Mouse (Mus musculus): ENCODE measurements around the gene Aldh1b1. TPM values are rescaled to one million over a fixed set of nuclear protein-coding genes. Genes with fewer than 3 reads are reported as not detected.

Aldh1b1 gene
- 10 to 100 TPM; 27.9 to 28.0 TPM for total RNA-seq (2021)

DNA sequence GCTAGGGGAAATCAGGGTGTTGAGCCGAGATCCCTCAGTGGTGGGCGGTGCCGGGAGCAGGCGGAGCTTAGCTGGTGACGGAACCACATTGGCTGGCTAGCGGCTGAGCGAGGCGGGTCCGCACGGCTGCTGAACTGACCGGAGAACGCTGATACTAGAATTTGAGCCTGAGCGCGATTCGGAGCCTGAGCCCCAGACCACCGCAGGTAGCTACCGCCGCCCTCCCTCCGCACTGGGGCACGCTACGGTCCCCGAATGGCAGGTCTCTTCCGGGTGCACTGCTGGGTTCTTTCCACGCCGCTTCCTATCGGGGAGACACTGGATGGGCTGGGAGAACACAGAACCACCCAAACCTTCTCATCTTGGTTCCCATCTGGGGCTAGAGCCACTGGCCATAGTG is at the start of gene Aldh1b1:
Gene Aldh1b1 (plus strand): TSS at position 59 of the 400 bp plus-strand sequence.
- DNase-seq, result peak; percentile 76
- intact Hi-C loops (cut with DNase I), result no loop called here

DNA sequence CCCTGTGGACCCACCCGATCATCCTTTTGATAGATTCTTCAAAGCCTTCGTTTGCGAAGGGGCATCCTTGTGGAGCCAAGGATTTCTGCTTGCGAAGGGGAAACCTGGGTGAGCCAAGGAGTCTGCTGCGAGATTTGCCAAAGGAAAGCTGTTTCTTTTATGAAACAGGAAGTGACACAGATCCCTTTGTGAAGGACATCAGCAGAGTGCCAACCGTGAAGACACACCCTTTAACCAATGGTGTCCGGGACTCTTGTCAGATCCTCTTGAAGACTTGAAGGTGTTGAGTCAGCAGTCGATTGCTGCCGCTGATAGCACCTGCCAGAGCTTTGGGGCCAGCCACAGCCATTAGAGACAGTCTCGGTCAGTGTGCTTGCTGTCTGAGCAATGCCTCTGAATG is 49.4 kb upstream of the Aldh1b1 start:
- DNase-seq, result no peak
- intact Hi-C loops (cut with DNase I), result no loop called here

DNA sequence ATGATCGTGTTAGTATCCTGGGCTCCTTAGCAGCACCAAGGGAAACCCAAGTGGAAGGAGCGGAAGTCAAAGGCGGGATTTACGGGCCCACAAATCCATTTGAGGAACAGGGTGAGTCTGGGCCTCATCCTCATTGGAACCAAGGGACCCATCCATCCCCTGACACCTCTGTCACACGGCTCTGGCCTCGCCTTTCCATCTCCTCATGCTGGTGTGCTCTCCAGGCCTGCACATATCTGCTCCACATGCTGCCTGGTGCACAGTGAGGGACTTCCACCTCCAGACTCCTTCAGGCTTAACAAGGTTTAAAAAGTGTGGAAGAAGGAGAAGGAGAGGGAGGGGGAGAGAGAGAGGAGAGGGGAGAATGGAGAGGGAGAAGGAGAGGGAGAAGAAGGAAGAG is 48.3 kb upstream of the Aldh1b1 start:
- intact Hi-C loops (cut with DNase I), result no loop called here
- DNase-seq, result no peak

DNA sequence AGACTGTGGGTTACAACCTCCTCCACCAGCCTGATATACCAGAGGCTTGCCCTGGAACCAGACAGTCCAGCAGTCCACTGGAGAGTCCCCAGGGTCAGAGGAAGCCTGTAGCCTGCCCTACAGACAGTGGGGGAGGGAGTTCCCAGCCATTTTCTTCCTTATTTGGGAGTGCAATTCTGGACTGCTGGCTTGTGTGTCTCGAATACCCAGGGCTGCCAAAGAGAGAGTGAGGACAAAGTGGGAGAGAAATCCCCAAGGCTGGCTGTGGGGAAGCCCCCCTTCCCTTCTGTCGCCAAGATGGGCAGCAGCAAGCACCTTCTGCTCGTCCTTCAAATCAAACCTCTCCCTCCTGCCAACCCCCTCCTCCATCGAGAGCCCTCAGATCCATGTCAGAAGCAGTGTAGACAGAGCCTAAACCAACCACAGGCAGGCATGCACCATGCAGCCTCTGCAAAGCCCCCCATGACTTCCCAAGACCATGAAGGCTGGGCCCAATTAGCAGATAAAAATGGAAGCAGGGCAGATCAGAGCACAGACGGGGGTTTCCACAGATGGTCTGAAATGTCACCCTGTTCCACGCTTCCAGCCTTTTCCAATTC is 45.5 kb upstream of the Aldh1b1 start:
- peak; percentile 72 for DNase-seq
- intact Hi-C loops (cut with DNase I), result no loop called here

DNA sequence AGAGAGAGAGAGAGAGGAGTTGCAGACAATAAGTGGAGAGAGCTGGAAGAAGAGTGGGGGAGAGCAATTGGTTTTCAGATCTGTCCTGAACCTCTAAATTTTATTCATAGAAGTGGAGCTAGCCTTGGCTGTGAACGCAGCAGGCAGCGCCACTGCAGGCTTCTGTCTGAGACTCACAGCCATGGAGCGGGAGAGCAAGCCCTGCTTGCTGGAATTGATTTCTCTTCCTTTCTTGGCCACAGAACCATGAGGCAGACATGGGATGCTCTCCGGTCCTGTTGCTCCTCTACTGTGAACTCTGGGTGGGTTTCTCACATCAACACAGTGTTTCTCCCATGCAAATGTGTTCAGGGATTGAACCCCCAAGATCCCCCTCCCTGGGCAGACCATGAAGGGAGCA is 44.7 kb upstream of the Aldh1b1 start:
- intact Hi-C loops (cut with DNase I), result no loop called here
- DNase-seq, result no peak

DNA sequence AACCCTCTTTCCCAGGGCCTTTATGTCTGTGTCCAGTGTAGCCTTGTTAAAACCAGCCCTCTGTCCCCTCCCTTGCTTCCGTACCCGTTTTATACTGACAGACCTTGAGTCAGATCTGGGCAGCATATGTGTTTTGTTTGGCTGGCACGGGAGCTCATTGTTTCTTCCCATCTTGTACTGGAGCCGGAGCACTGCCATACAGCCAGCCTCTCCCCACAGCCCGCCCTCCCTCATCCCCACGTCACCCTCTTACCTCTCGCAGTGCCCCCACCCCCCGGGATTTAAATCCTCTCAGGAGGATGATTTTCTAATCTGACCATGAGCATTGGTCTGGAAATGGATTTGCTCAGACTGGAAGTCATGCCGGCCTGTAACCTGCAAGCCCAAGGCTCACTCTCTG is 43.7 kb upstream of the Aldh1b1 start:
- intact Hi-C loops (cut with DNase I), result no loop called here
- DNase-seq, result peak; percentile 52

DNA sequence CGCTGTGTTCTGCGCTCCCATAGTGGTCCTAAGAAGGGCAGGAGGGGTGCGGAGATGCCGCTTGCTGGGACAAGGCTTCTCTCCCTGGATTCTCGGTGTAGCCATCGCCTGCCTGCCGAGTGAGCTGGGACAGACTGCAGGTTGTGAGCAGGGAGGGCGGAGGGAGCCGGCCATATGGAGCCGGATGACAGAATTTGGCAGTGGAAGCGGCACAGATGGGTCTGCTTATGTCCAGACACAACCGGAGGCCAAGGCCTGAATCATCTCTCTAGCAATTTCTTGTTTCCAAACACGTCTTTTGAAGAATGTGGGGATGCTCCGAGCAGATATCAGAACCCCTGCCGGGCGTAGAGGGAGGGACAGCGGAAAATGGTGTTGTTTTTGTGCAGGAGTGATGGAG is 42.9 kb upstream of the Aldh1b1 start:
- intact Hi-C loops (cut with DNase I), result no loop called here
- peak; percentile 92 for DNase-seq

DNA sequence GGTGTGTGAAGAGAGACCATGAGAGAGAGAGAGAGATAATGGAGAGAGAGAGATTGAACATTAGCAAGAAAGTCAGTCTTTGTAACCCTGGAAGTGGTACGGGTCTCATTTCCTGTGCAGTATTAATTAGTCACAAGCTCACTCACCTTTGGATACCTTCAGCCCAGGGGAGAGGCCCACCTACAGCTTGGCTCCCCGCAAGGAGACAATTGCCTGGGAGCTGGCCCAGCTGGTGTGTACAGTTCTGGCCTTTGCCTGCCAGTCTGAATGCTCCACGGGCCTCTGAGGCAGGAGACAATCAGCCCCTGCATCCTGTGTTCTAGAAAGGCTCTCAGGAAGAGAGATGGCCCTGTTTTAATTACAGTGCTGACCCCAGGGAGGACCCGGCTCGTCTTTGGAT is 40.9 kb upstream of the Aldh1b1 start:
- no peak for DNase-seq
- intact Hi-C loops (cut with DNase I), result no loop called here

DNA sequence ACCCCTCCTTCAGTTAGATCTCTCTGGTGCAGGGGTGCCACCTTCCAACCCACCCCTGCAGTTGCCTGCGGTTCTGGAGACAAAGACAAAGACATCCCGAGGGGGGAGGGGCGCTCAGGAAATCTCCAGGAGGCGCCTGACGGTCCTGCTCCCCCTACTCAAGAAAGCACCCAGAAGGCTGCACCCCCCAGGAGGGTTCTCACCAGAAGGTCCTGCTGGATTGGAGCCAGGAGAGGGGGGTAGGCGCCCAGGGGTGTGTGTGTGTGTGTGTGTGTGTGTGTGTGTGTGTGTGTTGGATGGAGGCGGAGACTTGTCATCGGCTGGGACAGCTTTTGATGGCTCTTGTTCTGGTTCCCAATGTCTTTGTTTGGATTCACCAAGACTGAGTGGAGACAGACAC is 39.4 kb upstream of the Aldh1b1 start:
- DNase-seq, result no peak
- intact Hi-C loops (cut with DNase I), result no loop called here

DNA sequence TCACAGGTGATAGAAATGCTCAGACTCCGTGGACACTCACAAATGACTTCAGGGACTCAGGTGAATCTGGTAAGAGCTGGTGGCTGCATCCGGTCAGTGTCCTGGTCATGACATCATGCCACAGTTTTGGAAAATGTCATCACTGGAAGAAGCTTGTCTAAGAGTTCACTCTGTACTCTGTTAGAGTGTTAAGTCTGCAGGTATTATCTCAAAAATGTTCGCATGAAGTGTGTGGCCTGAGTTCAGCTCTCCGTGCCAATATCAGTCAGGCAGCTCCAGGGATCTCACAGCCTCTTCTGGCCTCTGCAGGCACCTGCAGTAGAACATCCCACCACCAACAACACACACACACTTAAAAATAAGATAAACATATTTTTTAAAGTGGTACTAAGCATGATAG is 36.2 kb upstream of the Aldh1b1 start:
- intact Hi-C loops (cut with DNase I), result no loop called here

DNA sequence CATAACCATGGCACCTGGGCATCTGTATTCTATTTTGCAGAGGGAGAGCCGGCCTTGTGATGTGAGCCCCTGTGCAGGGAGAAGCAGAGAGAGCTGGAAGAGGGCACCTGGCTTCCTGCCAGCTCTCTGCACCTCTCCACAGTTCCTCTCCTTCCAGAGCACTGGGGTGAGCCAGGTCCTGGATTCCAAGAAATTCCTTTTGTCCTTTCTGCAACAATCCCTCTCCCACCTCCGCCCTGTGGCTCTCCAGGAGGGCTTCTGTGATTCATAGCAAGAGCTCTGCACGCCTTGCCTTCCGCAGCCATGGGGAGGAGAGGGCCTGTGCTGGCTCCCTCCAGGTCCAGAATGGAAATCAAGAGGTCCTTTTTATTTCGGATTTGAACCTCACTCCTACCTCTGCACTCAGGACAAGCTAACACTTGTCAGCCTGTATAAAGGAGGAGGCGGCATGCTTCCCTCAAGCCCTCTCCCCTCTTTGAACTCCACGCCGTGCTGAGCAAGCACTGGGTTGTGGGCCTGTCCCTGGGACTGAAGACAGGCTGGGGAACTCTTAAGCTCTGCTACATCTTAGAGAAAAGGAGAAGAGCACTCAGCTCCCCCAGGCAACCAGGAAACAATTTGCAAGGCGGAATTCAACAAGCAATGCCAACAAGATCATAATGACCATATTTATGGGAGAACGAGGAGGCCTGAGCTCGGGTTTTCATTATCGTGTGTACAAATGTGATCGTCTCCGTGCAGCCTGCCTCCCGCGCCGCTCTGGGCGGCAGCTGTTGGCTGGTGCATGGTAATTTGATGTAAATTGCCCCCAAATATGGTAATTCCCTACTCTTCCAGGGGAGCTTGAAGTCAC is 35.3 kb upstream of the Aldh1b1 start:
- DNase-seq, result peak; percentile 39
- intact Hi-C loops (cut with DNase I), result no loop called here

More for the DNA sequence above, 36.2 kb upstream of the Aldh1b1 start:
- DNase-seq, result no peak

DNA sequence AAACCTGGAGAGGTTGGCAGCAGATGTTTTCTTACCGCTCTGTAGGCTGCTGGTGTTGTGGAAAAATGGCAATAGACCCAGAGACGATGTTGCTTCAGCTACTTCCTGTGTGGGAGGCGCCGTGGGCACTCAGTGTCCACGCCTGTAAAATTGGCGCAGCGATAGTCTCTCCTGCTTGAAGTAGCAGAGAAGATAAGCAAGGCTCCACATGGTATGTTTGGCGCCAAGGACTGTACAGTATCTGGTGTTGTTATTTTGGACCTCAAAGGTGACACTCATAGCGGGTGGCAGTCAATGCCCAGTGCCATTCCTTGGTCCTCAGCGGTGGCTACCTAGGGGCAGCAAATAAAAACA is 34.7 kb upstream of the Aldh1b1 start:
- DNase-seq, result no peak
- intact Hi-C loops (cut with DNase I), result no loop called here

DNA sequence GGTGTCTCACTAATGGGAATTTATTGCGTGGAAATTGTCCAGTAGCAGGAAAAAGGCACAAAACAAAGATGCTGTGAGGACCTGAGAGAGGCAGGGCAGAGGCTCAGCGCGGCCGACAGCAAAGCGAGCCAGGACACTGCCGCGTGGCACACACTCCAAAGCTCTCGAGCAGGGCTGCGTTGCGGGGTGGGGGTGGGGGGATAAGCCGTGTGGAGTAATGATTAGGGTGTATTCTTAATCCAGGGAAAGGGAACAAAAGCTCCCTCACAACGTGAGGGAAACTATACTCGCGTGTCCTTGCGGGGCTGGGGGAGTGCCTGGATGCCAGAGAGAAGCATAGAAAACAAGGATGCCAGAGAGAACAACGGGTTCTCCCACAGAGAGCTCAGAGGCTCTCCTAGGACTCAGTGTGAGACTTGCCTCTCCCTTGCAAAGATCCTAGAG is 33.7 kb upstream of the Aldh1b1 start:
- DNase-seq, result no peak
- intact Hi-C loops (cut with DNase I), result loop anchor here (5.0 kb wide), 1 partner anchor 233 kb away; the partner anchor contains the start of gene Shb

DNA sequence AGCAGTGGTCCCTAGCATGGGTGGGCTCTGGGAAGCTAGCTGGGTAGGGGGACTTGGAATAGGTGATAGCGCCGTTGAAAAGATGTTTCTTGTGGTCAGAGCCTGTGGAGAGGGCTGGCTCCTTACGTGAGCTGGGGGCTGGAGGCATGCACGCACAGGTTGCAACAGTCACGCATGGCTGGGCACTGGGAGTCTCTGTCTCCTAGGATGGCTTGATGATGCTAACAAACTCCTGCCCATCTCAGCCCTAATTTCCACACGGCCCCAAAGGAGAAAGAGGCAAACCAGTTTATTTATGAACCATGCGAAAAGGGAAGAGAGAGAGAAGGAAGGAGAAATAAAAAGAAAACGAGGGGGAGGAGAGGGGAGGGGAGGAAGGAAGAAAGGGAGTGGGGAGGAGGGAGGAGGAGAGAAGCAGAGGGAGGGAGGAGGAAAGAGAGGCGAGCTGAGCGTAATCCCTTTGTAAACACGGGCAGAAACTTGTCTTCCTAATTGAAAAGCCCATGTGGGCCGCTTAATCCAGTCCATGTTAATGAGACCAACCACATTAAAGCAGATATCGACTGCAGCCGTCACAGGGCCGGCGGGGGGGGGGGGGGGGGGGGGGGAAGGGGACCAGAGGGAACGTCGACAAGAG is 33.1 kb upstream of the Aldh1b1 start:
- DNase-seq, result peak; percentile 31
- intact Hi-C loops (cut with DNase I), result loop anchor here (5.0 kb wide), 1 partner anchor 233 kb away; the partner anchor contains the start of gene Shb

DNA sequence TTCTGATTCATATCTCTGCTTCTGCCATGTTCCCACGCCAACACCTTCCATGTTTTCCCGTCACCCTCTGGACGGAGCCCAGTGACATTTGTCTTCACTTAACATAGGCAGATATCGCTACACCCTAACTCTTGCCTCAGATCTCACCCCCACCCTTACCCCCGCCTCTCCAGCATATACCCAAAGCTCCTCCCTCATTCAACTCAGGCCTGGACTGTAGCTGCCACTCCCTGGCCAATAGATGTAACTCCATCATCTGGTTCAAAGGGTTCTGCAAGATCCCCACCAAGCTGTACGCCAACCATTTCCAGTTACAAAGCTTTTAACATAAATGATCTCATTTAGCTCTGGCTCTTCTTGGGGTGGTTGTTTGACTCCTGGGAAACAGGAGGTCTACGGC is 32.0 kb upstream of the Aldh1b1 start:
- no peak for DNase-seq
- intact Hi-C loops (cut with DNase I), result loop anchor here (5.0 kb wide), 1 partner anchor 234 kb away; the partner anchor contains the start of gene Shb

DNA sequence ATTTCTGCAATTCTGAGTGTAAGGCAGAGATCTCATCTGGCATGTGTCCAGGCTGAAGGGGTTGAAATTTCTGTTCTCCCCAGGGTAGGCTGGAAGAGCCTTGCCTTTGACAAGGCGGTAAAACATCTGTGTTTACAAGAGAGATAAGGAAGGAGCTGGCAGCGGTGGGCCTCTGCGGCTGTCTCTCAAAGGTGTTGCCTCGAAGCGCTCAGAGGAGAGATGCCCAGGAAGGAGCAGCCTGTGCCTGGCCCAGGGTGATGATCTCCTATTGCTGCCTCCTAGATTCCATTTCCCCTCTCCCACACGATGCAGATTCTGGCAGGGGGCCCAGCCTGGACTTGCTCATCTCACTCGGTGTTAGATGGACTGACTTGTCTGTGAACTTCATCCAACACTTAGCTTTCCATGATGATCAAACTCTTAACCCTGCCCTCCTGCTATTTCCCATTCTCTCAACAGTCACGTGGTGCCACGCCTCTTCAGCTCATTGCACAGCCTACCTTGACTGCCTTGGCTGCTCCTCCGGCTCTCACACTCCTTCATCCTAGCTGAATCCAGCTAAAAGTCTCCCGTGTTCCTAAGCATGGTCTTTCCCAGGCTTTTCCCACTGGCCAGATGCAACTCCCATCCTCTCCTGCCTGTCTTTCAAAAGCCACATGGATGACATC is 30.8 kb upstream of the Aldh1b1 start:
- intact Hi-C loops (cut with DNase I), result loop anchor here (5.0 kb wide), 1 partner anchor 236 kb away; the partner anchor contains the start of gene Shb

DNA sequence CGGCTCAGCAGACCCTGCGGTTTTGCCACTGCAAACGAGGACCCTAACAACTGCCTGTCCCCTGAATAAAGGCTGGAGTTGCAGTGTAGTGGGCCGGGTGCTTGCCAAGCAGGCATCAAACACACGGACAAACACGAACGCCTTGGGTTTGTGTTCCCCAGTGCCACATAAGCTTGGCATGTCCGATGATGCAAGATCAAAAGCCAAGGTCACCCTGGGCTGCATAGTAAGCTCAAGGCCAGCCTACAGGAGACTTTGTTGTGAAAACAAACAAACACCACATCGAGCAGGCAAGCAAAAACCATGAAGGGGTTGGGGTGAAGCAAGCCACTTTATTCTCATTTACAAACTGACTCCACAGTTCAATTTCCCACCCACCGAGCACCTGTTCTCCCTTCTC is 29.7 kb upstream of the Aldh1b1 start:
- no peak for DNase-seq
- intact Hi-C loops (cut with DNase I), result loop anchor here (5.0 kb wide), 1 partner anchor 237 kb away; the partner anchor contains the start of gene Shb

More for the DNA sequence above, 30.8 kb upstream of the Aldh1b1 start:
- peak; percentile 48 for DNase-seq

DNA sequence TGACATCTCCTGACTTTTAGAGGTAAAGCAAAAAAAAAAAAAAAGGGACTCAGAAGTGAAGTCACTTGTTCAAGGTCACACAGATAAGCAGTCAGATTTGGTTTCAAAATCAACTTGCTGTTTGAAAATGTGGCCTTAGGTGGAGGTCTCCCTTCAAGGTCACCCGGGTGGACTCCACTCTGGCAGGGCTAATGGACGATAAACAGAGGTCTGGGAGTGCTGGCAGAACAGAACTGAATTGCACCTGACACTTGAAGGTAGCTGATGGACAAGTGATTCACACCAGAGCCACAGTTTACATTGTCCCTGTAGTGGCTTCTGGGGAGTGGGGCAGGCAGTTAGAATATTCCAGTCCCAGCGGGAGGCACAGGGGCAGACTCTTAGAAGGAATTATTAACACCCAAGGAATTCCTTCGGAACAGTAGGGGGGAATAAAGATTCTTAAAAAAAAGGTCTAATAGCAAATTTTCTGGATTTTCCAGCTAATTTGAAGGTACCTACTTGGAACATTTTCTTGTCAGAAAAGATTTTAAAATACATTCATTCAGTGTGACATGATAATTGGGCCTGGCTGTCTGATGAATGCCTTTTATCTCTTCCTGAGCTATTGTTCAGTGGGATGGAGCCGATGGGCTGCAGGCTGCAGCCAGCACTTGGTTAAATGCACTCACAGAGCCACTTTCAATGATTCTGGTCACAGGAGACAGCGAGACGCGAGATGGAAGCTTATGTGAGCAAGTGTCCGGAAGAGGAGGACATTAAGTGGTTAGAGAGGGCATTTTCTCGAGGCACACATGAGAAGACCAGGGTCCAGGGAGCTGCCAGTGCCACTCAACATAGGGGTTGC is 28.8 kb upstream of the Aldh1b1 start:
- intact Hi-C loops (cut with DNase I), result loop anchor here (5.0 kb wide), 2 partner anchors 238 to 353 kb away; partner anchors contain the start of gene Shb
- no peak for DNase-seq

DNA sequence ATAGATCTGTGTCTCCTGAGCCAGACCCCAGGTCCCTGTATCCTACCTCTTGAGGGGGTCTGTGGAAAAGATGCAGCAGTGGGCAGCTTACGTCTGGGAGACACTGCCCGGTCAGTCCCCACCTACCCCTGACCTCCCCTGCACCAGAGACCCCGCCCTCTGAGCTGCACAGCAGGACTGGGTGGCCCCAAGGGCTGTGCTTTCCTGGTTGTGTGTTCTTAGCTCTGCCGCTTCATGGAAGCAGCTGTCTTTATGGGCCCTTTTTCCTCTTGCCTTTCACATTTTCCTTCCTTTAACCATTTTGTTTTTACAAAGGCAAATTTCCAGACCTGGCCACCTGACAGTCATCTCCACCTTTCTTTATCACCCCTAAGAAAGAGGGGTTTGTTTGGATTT is 28.2 kb upstream of the Aldh1b1 start:
- no peak for DNase-seq
- intact Hi-C loops (cut with DNase I), result loop anchor here (5.0 kb wide), 1 partner anchor 353 kb away; no protein-coding TSS in a partner anchor

DNA sequence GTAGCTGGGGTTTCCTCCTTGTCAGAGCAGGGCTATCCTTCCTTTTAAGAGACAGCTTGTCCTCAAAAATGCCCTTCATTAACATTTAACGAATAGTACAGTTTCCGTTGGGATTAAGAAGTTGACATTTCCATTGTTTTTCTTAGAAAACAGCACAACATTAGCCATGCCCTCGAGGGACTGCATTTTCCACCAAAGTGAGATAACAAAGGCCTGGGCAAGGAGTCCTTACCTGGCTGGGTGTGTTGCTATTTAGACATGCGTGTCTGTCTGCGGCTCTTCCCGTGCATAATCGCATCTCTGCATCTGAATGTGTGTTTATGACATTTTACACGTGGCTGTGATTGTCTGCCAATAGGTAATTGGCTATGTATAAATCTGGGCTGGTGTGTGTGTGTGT is 27.6 kb upstream of the Aldh1b1 start:
- DNase-seq, result no peak
- intact Hi-C loops (cut with DNase I), result loop anchor here (5.0 kb wide), 1 partner anchor 354 kb away; no protein-coding TSS in a partner anchor

Data from left cerebral cortex, postnatal 4 days (tissue).